Mouse (Mus musculus) cerebellum, adult 2 months (tissue): ENCODE measurements around the gene Strap.

Source experiments
- CTCF ChIP-seq: fragments of 200-500 bp; IDR thresholded peaks from 2 replicates; pipeline ENCODE4 v1.5.1; 2011; ENCODE audit warnings: low read depth, mild to moderate bottlenecking, control low read depth, low read length, moderate library complexity, borderline replicate concordance; ENCODE audit not compliant: insufficient read depth
- POLR2A ChIP-seq: fragments of 200-500 bp; IDR thresholded peaks from 2 replicates; pipeline ENCODE4 v1.6.1; 2011; ENCODE audit warnings: low read length, control low read depth, borderline replicate concordance; ENCODE audit not compliant: insufficient read depth

- no peak for TF ChIP-seq CTCF
- no peak for TF ChIP-seq POLR2A
Measured at GRCm38 (mm10) chr6:137722220-137722931, 12.5 kb upstream of the Strap start.
